Comparison of ENCODE assay signal across 17 mouse cellular contexts in the genomic region with DNA sequence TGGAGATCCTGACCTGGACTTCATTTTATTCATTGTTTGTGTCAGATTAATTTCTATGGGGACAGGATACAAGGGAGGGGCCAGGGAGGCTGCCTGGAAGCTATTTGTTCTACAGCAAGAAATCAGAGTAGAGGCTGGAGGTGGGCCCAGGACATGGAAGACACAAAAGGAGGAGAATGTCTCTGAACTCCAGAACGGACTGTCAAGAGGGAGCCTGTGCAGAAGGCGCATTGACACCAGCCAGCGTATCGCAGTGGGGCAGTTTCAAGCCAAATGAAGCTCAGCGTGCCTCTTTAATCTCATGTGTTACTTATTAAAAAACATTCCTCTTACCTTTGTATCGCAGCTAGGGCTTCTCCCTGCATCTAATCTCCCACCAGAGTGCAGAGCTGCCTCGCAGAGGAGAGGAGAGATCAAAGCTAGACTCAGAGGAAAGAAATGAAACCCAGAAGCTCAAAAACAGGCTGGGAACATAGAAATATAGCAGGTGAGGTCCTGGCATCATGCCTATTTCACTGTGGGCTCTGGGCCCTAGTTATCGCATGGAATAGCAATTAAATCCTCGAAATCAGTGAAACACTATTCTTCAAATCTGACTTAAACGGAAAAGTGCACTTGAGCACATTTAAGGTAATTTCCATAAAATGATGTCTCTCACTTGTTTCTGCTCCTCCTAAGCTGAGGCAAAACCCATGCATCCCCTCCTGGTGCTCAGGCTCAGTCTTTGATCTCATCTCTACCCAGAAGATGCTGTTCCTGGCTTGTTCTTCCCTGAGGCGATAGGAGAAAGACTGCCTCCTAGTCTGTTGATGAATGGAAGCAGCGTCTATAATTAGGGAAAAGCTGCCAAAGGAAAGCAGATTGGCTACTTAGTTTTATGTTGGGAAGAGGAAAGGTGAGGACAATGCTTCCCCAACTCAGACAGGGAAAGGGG.
A peak's percentile ranks its signal among the peaks of the same experiment; 100 is the strongest.
DNase-seq lines count a peak whose midpoint lies in the region; ATAC-seq and TF ChIP-seq lines count a peak whose summit lies in the region.
"Had no signal": no experiment of that assay in that cellular context is flagged by ENCODE, and none has a peak within 500 bp of the region (broad histone marks: within the 10 kb centered on the region; RNA-seq: fewer than 3 reads in every experiment).

No protein-coding gene starts in this region.

- no peaks in the 10 kb centered on the region for H3K27me3 ChIP-seq in embryonic facial prominence, embryonic 12.5 days
- H3K27me3 ChIP-seq in forebrain, embryonic 16.5 days (replicated peaks; ENCODE audit: control insufficient read depth, insufficient read depth, low read length) = no peaks in the 10 kb centered on the region
- no peaks in the 10 kb centered on the region for H3K27me3 ChIP-seq in midbrain, embryonic 13.5 days
- H3K27me3 ChIP-seq in intestine, postnatal 0 days (replicated peaks; ENCODE audit: control insufficient read depth, insufficient read depth, low read length) = no peaks in the 10 kb centered on the region
- H3K27me3 ChIP-seq: embryonic facial prominence, embryonic 15.5 days; heart, embryonic 13.5 days; neural tube, embryonic 12.5 days had no signal

- no peaks in the 10 kb centered on the region for H3K36me3 ChIP-seq in embryonic facial prominence, embryonic 12.5 days
- H3K36me3 ChIP-seq in forebrain, embryonic 16.5 days (ENCODE audit: control insufficient read depth, insufficient read depth) = no peaks in the 10 kb centered on the region
- H3K36me3 ChIP-seq in midbrain, embryonic 13.5 days = no peaks in the 10 kb centered on the region
- H3K36me3 ChIP-seq in intestine, postnatal 0 days (ENCODE audit: control insufficient read depth, insufficient read depth) = no peaks in the 10 kb centered on the region
- H3K36me3 ChIP-seq: embryonic facial prominence, embryonic 15.5 days; heart, embryonic 13.5 days; neural tube, embryonic 12.5 days had no signal

- ATAC-seq in embryonic facial prominence, embryonic 12.5 days (ENCODE audit: insufficient number of reproducible peaks, insufficient read depth, low FRiP score, low TSS enrichment) = peak; percentile 35; the same call in 1 of the 2 replicates
- peak; percentile 54; the same call in 1 of the 2 replicates for ATAC-seq in forebrain, embryonic 16.5 days
- peak; percentile 48; the same call in 1 of the 2 replicates for ATAC-seq in midbrain, embryonic 13.5 days
- ATAC-seq in intestine, postnatal 0 days = no peak
- ATAC-seq: lung, postnatal 0 days had no signal

- no peak overlapping the region for H3K9ac ChIP-seq in embryonic facial prominence, embryonic 12.5 days
- no peak overlapping the region for H3K9ac ChIP-seq in forebrain, embryonic 16.5 days (replicated peaks; ENCODE audit: low read depth, low read length)
- no peak overlapping the region for H3K9ac ChIP-seq in midbrain, embryonic 13.5 days (replicated peaks)
- H3K9ac ChIP-seq in intestine, postnatal 0 days (ENCODE audit: low read depth, low read length) = no peak overlapping the region
- H3K9ac ChIP-seq: embryonic facial prominence, embryonic 15.5 days; heart, embryonic 13.5 days; liver, embryonic 14.5 days; neural tube, embryonic 12.5 days had no signal

- DNase-seq in cerebellum, postnatal 25 days = peak; percentile 4 to 5
- DNase-seq in cerebellum, adult 18-20 months = no peak
- no peak for DNase-seq in layer of hippocampus, adult 8-10 months (ENCODE audit: low spot score in 2 of 2)
- DNase-seq in natural killer cell, adult 2 months (ENCODE audit: low spot score in 2 of 2) = no peak
- DNase-seq: cerebellum, adult 8-10 months; kidney, adult 11 months; kidney, postnatal 14 days; right cerebral cortex, postnatal 25 days had no signal

- WGBS in embryonic facial prominence, embryonic 12.5 days = 30% methylated on average over 12 of the region's 12 CpGs
- WGBS in forebrain, embryonic 16.5 days = 36% methylated on average over 12 of the region's 12 CpGs
- WGBS in midbrain, embryonic 13.5 days = 39% methylated on average over 12 of the region's 12 CpGs
- 66% methylated on average over 12 of the region's 12 CpGs for WGBS in intestine, postnatal 0 days

- no peak overlapping the region for H3K27ac ChIP-seq in embryonic facial prominence, embryonic 12.5 days
- H3K27ac ChIP-seq in forebrain, embryonic 16.5 days (ENCODE audit: low read length) = no peak overlapping the region
- H3K27ac ChIP-seq in midbrain, embryonic 13.5 days = no peak overlapping the region
- H3K27ac ChIP-seq in intestine, postnatal 0 days (ENCODE audit: low read depth, low read length) = no peak overlapping the region
- H3K27ac ChIP-seq: embryonic facial prominence, embryonic 15.5 days; heart, embryonic 13.5 days; liver, embryonic 14.5 days; neural tube, embryonic 12.5 days had no signal

- TF ChIP-seq CTCF in intestine, postnatal 0 days (IDR thresholded peaks at IDR 0.05; ENCODE audit: low read depth) = no peak

- no peak overlapping the region for H3K4me3 ChIP-seq in embryonic facial prominence, embryonic 12.5 days
- no peak overlapping the region for H3K4me3 ChIP-seq in forebrain, embryonic 16.5 days (replicated peaks; ENCODE audit: low read length)
- no peak overlapping the region for H3K4me3 ChIP-seq in midbrain, embryonic 13.5 days (replicated peaks)
- no peak overlapping the region for H3K4me3 ChIP-seq in intestine, postnatal 0 days (ENCODE audit: low read depth, low read length)
- H3K4me3 ChIP-seq: embryonic facial prominence, embryonic 15.5 days; heart, embryonic 13.5 days; neural tube, embryonic 12.5 days had no signal

- H3K4me1 ChIP-seq in embryonic facial prominence, embryonic 12.5 days = no peaks in the 10 kb centered on the region; the same call in 1 of the 2 replicates
- H3K4me1 ChIP-seq in forebrain, embryonic 16.5 days (replicated peaks; ENCODE audit: control insufficient read depth, insufficient read depth, low read length) = peaks cover 10% of the 10 kb centered on the region
- peaks cover 6% of the 10 kb centered on the region for H3K4me1 ChIP-seq in midbrain, embryonic 13.5 days (replicated peaks)
- H3K4me1 ChIP-seq in intestine, postnatal 0 days (replicated peaks; ENCODE audit: control insufficient read depth, insufficient read depth, low read length) = no peaks in the 10 kb centered on the region
- H3K4me1 ChIP-seq: embryonic facial prominence, embryonic 15.5 days; heart, embryonic 13.5 days; neural tube, embryonic 12.5 days had no signal

- no peak overlapping the region for H3K4me2 ChIP-seq in embryonic facial prominence, embryonic 12.5 days (replicated peaks)
- peak overlapping the region; percentile 30 for H3K4me2 ChIP-seq in forebrain, embryonic 16.5 days (ENCODE audit: low read length)
- H3K4me2 ChIP-seq in midbrain, embryonic 13.5 days (replicated peaks) = no peak overlapping the region
- H3K4me2 ChIP-seq in intestine, postnatal 0 days (replicated peaks; ENCODE audit: low read depth) = no peak overlapping the region
- H3K4me2 ChIP-seq: embryonic facial prominence, embryonic 15.5 days; heart, embryonic 13.5 days; neural tube, embryonic 12.5 days had no signal

- no peaks in the 10 kb centered on the region for H3K9me3 ChIP-seq in embryonic facial prominence, embryonic 12.5 days
- H3K9me3 ChIP-seq in forebrain, embryonic 16.5 days (ENCODE audit: control insufficient read depth, low read length) = no peaks in the 10 kb centered on the region
- no peaks in the 10 kb centered on the region for H3K9me3 ChIP-seq in midbrain, embryonic 13.5 days
- H3K9me3 ChIP-seq in intestine, postnatal 0 days (ENCODE audit: control insufficient read depth) = no peaks in the 10 kb centered on the region
- H3K9me3 ChIP-seq: embryonic facial prominence, embryonic 15.5 days; heart, embryonic 13.5 days; neural tube, embryonic 12.5 days had no signal

Comparison
In these comparisons a context has a peak if more than half of its experiments do, and no peak if none do; other contexts are left out.
1. DNase-seq: peak in cerebellum, postnatal 25 days (2 of 2); none in cerebellum, adult 18-20 months (0 of 2), layer of hippocampus, adult 8-10 months (0 of 2) and natural killer cell, adult 2 months (0 of 2).